Mouse (Mus musculus) C2C12 (cell line): ENCODE data around the gene Heatr5b. TPM values are rescaled to one million over a fixed set of nuclear protein-coding genes. Genes with fewer than 3 reads are reported as not detected.
A peak's percentile ranks its signal among the peaks of the same experiment; 100 is the strongest.

Experiments
- H3K27me3 ChIP-seq: one replicate; pipeline ENCODE4 v1.6.1; 2011; ENCODE audit not compliant: control insufficient read depth, insufficient read depth, insufficient read length
- H3K36me3 ChIP-seq: one replicate; pipeline ENCODE4 v1.6.1; 2011; ENCODE audit not compliant: control insufficient read depth, insufficient read depth
- H3K4me3 ChIP-seq: one replicate; pipeline ENCODE4 v1.5.1; 2011; ENCODE audit warnings: mild to moderate bottlenecking, control low read depth; ENCODE audit not compliant: poor library complexity, insufficient read depth, severe bottlenecking
- H3K79me2 ChIP-seq: one replicate; pipeline ENCODE4 v1.6.1; 2011; ENCODE audit not compliant: control insufficient read depth, insufficient read depth
- H3K79me3 ChIP-seq: one replicate; pipeline ENCODE4 v1.6.1; 2011; ENCODE audit warnings: low read depth, control low read depth
- H3ac ChIP-seq: one replicate; pipeline ENCODE3; 2011; ENCODE audit warnings: low read depth; ENCODE audit not compliant: control insufficient read depth, insufficient read length
- CEBPB ChIP-seq: IDR thresholded peaks from one replicate; pipeline ENCODE4 v1.6.1; 2011; ENCODE audit warnings: low read depth, mild to moderate bottlenecking, control low read depth, moderate library complexity
- CTCF ChIP-seq: IDR thresholded peaks from one replicate; pipeline ENCODE4 v1.5.1; 2011; ENCODE audit not compliant: control insufficient read depth, insufficient read depth, insufficient read length
- FOSL1 ChIP-seq: IDR thresholded peaks from one replicate; pipeline ENCODE4 v1.8.0; 2011; ENCODE audit warnings: mild to moderate bottlenecking, low read length; ENCODE audit not compliant: poor library complexity, insufficient read depth, severe bottlenecking
- MAX ChIP-seq: IDR thresholded peaks from one replicate; pipeline ENCODE4 v1.6.1; 2011; ENCODE audit warnings: mild to moderate bottlenecking, control low read depth
- MYOD1 ChIP-seq: IDR thresholded peaks from one replicate; pipeline ENCODE4 v1.6.1; 2011; ENCODE audit warnings: low read depth; ENCODE audit not compliant: control insufficient read depth, insufficient read length
- MYOG ChIP-seq: IDR thresholded peaks from one replicate; pipeline ENCODE4 v1.6.1; 2011; ENCODE audit not compliant: control insufficient read depth, insufficient read length; ENCODE audit errors: extremely low read depth
- USF1 ChIP-seq: IDR thresholded peaks from one replicate; pipeline ENCODE4 v1.6.1; 2011; ENCODE audit warnings: low read depth, mild to moderate bottlenecking, control low read depth, moderate library complexity
- long read RNA-seq, 2 experiments: library from polyadenylated mRNA; unstranded; transcript quantifications; one replicate each; pipeline ENCODE4 v2.0.0; 2019 to 2020
- polyA plus RNA-seq: library from polyadenylated mRNA; unstranded; fragments of >200 nt; fragmentation: generic; extraction: Trizol; gene quantifications from one replicate; pipeline ENCODE4 v1.2.1, GENCODE M21; 2012; ENCODE audit warnings: missing spikeins

Gene Heatr5b
- polyA plus RNA-seq = 11.7 TPM
- long read RNA-seq, experiment 1, partial matches to known transcripts = 1 of 1 reads
- long read RNA-seq, experiment 1, other reads (novel, unspliced or antisense) = 0 of 1 reads
- long read RNA-seq, experiment 2, full-length matches to known transcripts = 25 of 33 reads
- long read RNA-seq, experiment 2, partial matches to known transcripts = 7 of 33 reads
- long read RNA-seq, experiment 2, other reads (novel, unspliced or antisense) = 1 of 33 reads

- H3K79me2 ChIP-seq = no peaks in the 10 kb centered on the region
- peaks cover 13% of the 10 kb centered on the region for H3K36me3 ChIP-seq
- H3ac ChIP-seq = peak within 1 kb of the TSS; percentile 78
- no peak for TF ChIP-seq MYOD1
- no peak for TF ChIP-seq USF1
- no peak for TF ChIP-seq MYOG
- no peak for TF ChIP-seq FOSL1
- TF ChIP-seq MAX = no peak
- no peak for TF ChIP-seq CEBPB
- no peak for TF ChIP-seq CTCF
- peak within 1 kb of the TSS; percentile 97 for H3K4me3 ChIP-seq
- no peaks in the 10 kb centered on the region for H3K79me3 ChIP-seq
- no peaks in the 10 kb centered on the region for H3K27me3 ChIP-seq
Observed at GRCm38 (mm10) chr17:78834856-78835835, at the start of gene Heatr5b, which contains the start of gene Gpatch11. Gene Heatr5b, minus strand, starts transcription at chr17:78835364. Gene Gpatch11, plus strand, starts transcription at chr17:78835567.

- Histone ChIP-seq H3K79me2 (peaks cover 24% of the 10 kb centered on the region), H3K36me3 (peaks cover under 1% of the 10 kb centered on the region), H3K27me3 (no peaks in the 10 kb centered on the region), H3K79me3 (peaks cover 2% of the 10 kb centered on the region), H3K4me3 (no peak overlapping the region), H3ac (no peak overlapping the region)
- no peak for TF ChIP-seq USF1
- TF ChIP-seq CTCF = no peak
- no peak for TF ChIP-seq MYOG
- TF ChIP-seq CEBPB = no peak
- no peak for TF ChIP-seq MYOD1
- no peak for TF ChIP-seq MAX
- TF ChIP-seq FOSL1 = no peak
Observed at GRCm38 (mm10) chr17:78883291-78883690, 48.1 kb upstream of the Heatr5b start.

GRCm38 (mm10) chr17:78882401-78883112, 47.4 kb upstream of the Heatr5b start, which contains the start of gene Eif2ak2:
Gene Eif2ak2, minus strand, starts transcription at chr17:78882573.
- Histone ChIP-seq H3K79me2 (peaks cover 24% of the 10 kb centered on the region), H3K27me3 (no peaks in the 10 kb centered on the region), H3K79me3 (peaks cover 2% of the 10 kb centered on the region), H3K4me3 (peak within 1 kb of the TSS; percentile 72), H3ac (peak within 1 kb of the TSS; percentile 61), H3K36me3 (peaks cover 8% of the 10 kb centered on the region)
- TF ChIP-seq FOSL1 (no peak), MYOD1 (no peak), MAX (no peak), CTCF (no peak), CEBPB (no peak)

- H3K36me3 ChIP-seq = peaks cover 15% of the 10 kb centered on the region
- H3K79me2 ChIP-seq = peaks cover 24% of the 10 kb centered on the region
- TF ChIP-seq CEBPB = no peak
- TF ChIP-seq FOSL1 = no peak
- no peak for TF ChIP-seq MAX
- TF ChIP-seq CTCF = no peak
- no peak for TF ChIP-seq MYOD1
- no peak for TF ChIP-seq MYOG
- no peak for TF ChIP-seq USF1
Observed at GRCm38 (mm10) chr17:78881878-78882304, 46.7 kb upstream of the Heatr5b start.

GRCm38 (mm10) chr17:78873886-78874285, 38.7 kb upstream of the Heatr5b start:
- no peaks in the 10 kb centered on the region for H3K79me3 ChIP-seq
- no peak overlapping the region for H3K4me3 ChIP-seq
- H3ac ChIP-seq = no peak overlapping the region
- no peaks in the 10 kb centered on the region for H3K27me3 ChIP-seq
- peaks cover 26% of the 10 kb centered on the region for H3K36me3 ChIP-seq
- no peak for TF ChIP-seq MYOG
- TF ChIP-seq USF1 = no peak
- TF ChIP-seq MYOD1 = no peak
- no peak for TF ChIP-seq MAX
- TF ChIP-seq FOSL1 = no peak
- no peak for TF ChIP-seq CTCF
- TF ChIP-seq CEBPB = no peak
- no peaks in the 10 kb centered on the region for H3K79me2 ChIP-seq

More at GRCm38 (mm10) chr17:78881878-78882304, 46.7 kb upstream of the Heatr5b start:
- no peaks in the 10 kb centered on the region for H3K27me3 ChIP-seq
- H3K4me3 ChIP-seq = peak overlapping the region; percentile 72
- peaks cover 2% of the 10 kb centered on the region for H3K79me3 ChIP-seq
- peak overlapping the region; percentile 61 for H3ac ChIP-seq
